Mouse (Mus musculus) bone marrow, adult 2 months (tissue): ENCODE measurements around the gene Pcbd1.

Experiments used
- CTCF ChIP-seq: fragments of 200-500 bp; IDR thresholded peaks from 2 replicates; pipeline ENCODE4 v1.5.1; 2011; ENCODE audit warnings: low read length, control low read depth; ENCODE audit not compliant: control insufficient read depth, insufficient read depth
- POLR2A ChIP-seq: fragments of 200-500 bp; IDR thresholded peaks from 2 replicates; pipeline ENCODE4 v1.6.1; 2011; ENCODE audit warnings: low read depth, mild to moderate bottlenecking, control low read depth, low read length, borderline replicate concordance; ENCODE audit not compliant: control insufficient read depth

DNA sequence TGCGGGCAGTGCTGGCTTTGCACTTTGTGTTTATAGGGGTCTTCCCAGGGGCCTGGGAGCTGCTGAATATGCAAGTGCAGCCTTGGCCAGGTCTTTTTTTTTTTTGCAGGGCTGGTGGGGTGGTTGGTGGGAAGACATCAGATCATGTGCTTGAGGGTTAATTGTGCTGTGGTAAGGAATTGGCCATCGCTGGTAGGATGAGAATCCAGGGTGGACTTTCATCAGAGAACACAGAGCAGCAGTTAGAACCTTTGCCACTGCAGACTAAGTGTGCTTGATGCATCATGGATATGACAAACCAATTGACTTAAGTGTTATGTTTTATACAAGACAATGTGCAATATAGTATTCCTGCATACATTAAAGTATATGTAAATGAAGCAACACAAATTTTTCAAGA, 3.8 kb upstream of the Pcbd1 start:
- TF ChIP-seq CTCF (no peak), POLR2A (no peak)
